Mouse (Mus musculus) midbrain, embryonic 14.5 days (tissue): Measurements from ENCODE around the gene Safb. TPM values are rescaled to one million over a fixed set of nuclear protein-coding genes. Genes with fewer than 3 reads are reported as not detected.

Experiments used
- ATAC-seq: fragments of 200-750 bp; cut with Nextera tagmentation; 2 replicates; pipeline ENCODE4 v1.8.0; 2017; ENCODE audit warnings: moderate number of reproducible peaks, moderate library complexity; ENCODE audit not compliant: low FRiP score, low TSS enrichment
- DNase-seq: peaks from one replicate; pipeline ENCODE4 v3.0.0-alpha.2; 2015
- H3K27ac ChIP-seq: fragments of 300-500 bp; sonication (generic); replicated peaks from 2 replicates; pipeline ENCODE4 v1.5.1; 2014; ENCODE audit warnings: mild to moderate bottlenecking, low read depth, low read length, moderate library complexity
- H3K27me3 ChIP-seq: fragments of 300-500 bp; sonication (generic); 2 replicates; pipeline ENCODE4 v1.6.1; 2014; ENCODE audit warnings: low read length, control low read depth, mixed read lengths; ENCODE audit not compliant: control insufficient read depth, insufficient read depth
- H3K36me3 ChIP-seq: fragments of 300-500 bp; sonication (generic); 2 replicates; pipeline ENCODE4 v1.6.1; 2014; ENCODE audit warnings: low read length, control low read depth; ENCODE audit not compliant: control insufficient read depth, insufficient read depth
- H3K4me1 ChIP-seq: fragments of 300-500 bp; sonication (generic); 2 replicates; pipeline ENCODE4 v1.6.1; 2014; ENCODE audit warnings: mild to moderate bottlenecking, antibody characterized with exemption, low read length, control low read depth; ENCODE audit not compliant: control insufficient read depth, insufficient read depth
- H3K4me2 ChIP-seq: fragments of 300-500 bp; sonication (generic); 2 replicates; pipeline ENCODE4 v1.6.1; 2014; ENCODE audit warnings: mild to moderate bottlenecking, low read length, moderate library complexity
- H3K4me3 ChIP-seq: fragments of 300-500 bp; sonication (generic); replicated peaks from 2 replicates; pipeline ENCODE4 v1.5.1; 2014; ENCODE audit warnings: low read depth, low read length
- H3K9ac ChIP-seq: fragments of 300-500 bp; sonication (generic); replicated peaks from 2 replicates; pipeline ENCODE4 v1.6.1; 2014; ENCODE audit warnings: mild to moderate bottlenecking, low read length, moderate library complexity
- H3K9me3 ChIP-seq: fragments of 300-500 bp; sonication (generic); 2 replicates; pipeline ENCODE4 v1.6.1; 2016; ENCODE audit warnings: low read length, control low read depth, mixed read lengths; ENCODE audit not compliant: control insufficient read depth
- WGBS: fragments of 180-500 bp; shearing (Covaris S2); extraction: QIAGEN DNeasy Blood & Tissue Kit; methylation state at CpG from one replicate; pipeline ENCODE4 v1.1.7; 2014; 5-methylcytosine and 5-hydroxymethylcytosine counted together
- polyA plus RNA-seq: library from polyadenylated mRNA; unstranded; fragments of >200 nt; fragmentation: Nextera tagmentation; extraction: Ambion mirVana; gene quantifications from 2 replicates; pipeline ENCODE4 v1.2.1, GENCODE M21; 2014

The Safb gene
- polyA plus RNA-seq, 1 experiment from 2014 or later: 89.6 TPM

DNA sequence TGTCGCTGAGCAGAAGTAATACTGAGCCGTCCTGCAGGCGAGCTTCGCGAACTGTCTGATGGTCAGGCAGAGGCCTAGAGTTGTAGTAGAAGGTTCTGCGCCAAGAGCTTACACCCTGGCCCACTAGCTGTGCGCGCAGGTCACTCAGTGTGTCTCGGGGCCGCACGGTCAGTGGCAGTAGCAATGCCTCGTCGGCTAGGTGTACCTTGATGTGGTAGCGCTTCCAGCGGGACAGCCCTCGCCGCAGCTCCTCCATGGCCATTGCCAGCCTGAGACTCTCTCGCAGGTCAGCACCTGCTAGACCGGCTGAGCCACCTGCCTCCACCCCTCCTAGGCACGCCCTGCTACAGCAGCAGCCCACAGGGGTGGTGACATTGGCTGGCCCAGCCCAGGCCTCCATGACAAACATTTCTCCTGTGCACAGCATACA, 30.5 kb upstream of the Safb start, which contains the start of gene Gm20219:
Gene Gm20219, minus strand, starts transcription at position 266 of the 430 bp plus-strand sequence.
- DNase-seq: no peak
- ATAC-seq: no peak
- H3K9me3 ChIP-seq: no peaks in the 10 kb centered on the region
- H3K4me2 ChIP-seq: no peak within 1 kb of the TSS
- peaks cover 19% of the 10 kb centered on the region for H3K4me1 ChIP-seq
- 77% methylated on average over 20 of the region's 20 CpGs for WGBS
- no peak within 1 kb of the TSS for H3K4me3 ChIP-seq
- H3K27me3 ChIP-seq: no peaks in the 10 kb centered on the region
- H3K36me3 ChIP-seq: no peaks in the 10 kb centered on the region
- no peak within 1 kb of the TSS for H3K9ac ChIP-seq
- peak within 1 kb of the TSS; percentile 93; the same call in 1 of the 2 replicates for H3K27ac ChIP-seq

DNA sequence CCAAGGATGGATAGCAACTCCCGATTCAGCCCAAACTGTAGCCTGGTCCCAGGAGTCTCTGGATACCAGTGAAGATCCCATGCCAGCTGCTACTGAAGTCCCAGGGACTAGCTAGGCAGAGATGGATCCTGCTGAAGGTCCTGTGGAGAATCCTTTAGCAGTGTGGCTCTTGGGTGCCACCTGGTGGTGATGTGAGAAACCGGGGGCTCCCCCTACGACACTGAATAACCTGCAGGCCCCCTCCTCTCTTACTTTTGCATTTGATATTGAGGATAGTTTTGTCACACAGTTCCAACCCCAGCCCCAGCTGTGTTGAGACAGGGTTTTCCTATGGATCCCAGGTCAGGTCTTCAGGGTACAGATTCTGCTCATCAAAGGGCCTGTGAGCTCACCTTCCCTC, 26.2 kb upstream of the Safb start:
- peaks cover 27% of the 10 kb centered on the region for H3K36me3 ChIP-seq
- H3K4me2 ChIP-seq: no peak overlapping the region
- no peak overlapping the region for H3K4me3 ChIP-seq
- H3K27ac ChIP-seq: peak overlapping the region; percentile 52; the same call in 1 of the 2 replicates
- H3K9ac ChIP-seq: no peak overlapping the region
- H3K27me3 ChIP-seq: no peaks in the 10 kb centered on the region
- ATAC-seq: peak; percentile 59
- DNase-seq: peak; percentile 86
- 18% methylated on average over 3 of the region's 3 CpGs for WGBS
- H3K4me1 ChIP-seq: no peaks in the 10 kb centered on the region
- H3K9me3 ChIP-seq: no peaks in the 10 kb centered on the region

DNA sequence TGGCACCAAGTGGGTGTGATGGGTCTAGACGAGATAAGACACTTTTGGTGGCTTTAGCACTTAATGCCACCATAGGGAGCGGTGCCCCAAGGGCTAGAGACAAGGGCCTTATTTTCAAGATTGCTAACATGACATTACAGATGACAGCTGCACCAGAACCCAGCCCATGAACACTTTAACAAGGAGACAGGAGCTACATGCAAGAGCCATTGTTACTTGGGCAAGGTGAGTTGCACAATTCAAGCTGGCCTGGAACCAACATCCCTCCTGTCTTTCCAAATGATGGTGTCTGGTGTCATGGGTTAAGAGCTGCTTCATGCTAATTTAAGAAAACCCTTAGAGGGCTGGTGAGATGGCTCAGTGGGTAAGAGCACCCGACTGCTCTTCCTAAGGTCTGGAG, 25.2 kb upstream of the Safb start:
- Histone ChIP-seq H3K4me3 (no peak overlapping the region), H3K4me2 (no peak overlapping the region), H3K27ac (no peak overlapping the region), H3K9ac (no peak overlapping the region), H3K36me3 (peaks cover 37% of the 10 kb centered on the region), H3K9me3 (no peaks in the 10 kb centered on the region), H3K4me1 (no peaks in the 10 kb centered on the region), H3K27me3 (no peaks in the 10 kb centered on the region)
- 75% methylated on average over 3 of the region's 3 CpGs for WGBS
- ATAC-seq (no peak), DNase-seq (no peak)

DNA sequence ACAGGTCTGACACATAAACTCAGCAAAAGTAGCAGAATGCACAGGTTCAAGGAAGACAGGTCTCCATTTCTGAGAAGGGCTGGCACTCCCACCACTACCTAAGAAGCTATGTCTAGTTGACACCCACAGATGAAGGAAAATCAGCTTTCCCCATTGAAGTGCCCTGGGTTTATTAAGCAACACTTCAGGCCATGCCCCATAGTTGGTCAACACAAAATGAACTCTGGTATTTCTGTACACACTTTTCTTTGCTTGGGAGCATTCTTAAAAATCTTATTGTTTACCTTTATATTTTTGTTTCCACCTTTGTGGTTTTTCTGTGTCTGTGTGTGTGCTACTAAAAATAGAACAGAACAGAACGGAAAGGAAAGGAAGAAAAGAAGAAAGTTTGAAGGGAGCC, 24.5 kb upstream of the Safb start:
- Histone ChIP-seq H3K9me3 (no peaks in the 10 kb centered on the region), H3K9ac (no peak overlapping the region), H3K36me3 (peaks cover 44% of the 10 kb centered on the region), H3K27me3 (no peaks in the 10 kb centered on the region), H3K4me1 (no peaks in the 10 kb centered on the region), H3K4me3 (no peak overlapping the region), H3K4me2 (no peak overlapping the region), H3K27ac (no peak overlapping the region)
- 92% methylated on average over 1 of the region's 1 CpGs for WGBS
- DNase-seq (no peak), ATAC-seq (no peak)

DNA sequence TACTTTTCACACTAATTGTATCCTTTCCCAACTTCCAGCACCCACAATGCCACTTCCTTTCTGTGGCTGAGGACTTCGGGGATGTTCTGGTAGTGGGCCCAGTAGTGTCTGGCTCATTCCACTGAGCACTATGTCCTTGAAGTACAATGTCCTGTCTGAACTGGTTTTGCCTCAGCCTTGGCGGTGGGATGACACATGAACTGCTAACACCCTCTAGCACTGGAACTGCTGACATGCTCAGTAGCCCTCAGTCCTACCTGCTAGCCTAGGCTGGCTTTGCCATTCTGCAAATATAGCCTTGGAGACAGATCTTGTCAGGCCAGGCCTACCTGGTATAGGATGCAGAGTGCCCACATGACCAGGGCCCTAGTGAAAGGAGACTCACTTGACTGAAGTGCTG, 22.8 kb upstream of the Safb start:
- Histone ChIP-seq H3K4me2 (no peak overlapping the region), H3K4me1 (no peaks in the 10 kb centered on the region), H3K27me3 (no peaks in the 10 kb centered on the region), H3K36me3 (peaks cover 61% of the 10 kb centered on the region), H3K9me3 (no peaks in the 10 kb centered on the region), H3K4me3 (no peak overlapping the region), H3K9ac (no peak overlapping the region), H3K27ac (no peak overlapping the region)
- WGBS: 91% methylated on average over 2 of the region's 2 CpGs
- ATAC-seq (no peak), DNase-seq (no peak)

DNA sequence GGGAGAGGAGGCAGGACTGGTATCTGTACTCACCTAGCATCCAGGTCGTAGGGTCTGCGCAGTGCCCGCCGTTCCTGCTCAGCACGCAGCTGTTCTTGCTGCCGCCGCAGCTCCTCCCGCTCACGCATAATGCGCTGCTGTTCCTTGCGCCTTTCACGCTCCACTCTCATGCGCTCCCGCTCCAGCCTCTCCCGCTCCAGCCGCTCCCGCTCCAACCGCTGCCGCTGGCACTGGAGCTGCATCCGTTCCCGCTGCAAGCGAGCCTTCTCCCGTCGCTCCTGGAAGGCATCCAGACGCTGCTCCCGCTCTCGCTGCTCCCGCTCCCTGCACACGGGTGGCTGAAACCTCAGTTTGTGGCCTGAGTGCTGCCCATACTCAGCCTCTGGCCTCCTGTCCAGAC, 18.3 kb upstream of the Safb start:
- Histone ChIP-seq H3K9ac (no peak overlapping the region), H3K9me3 (no peaks in the 10 kb centered on the region), H3K27me3 (no peaks in the 10 kb centered on the region), H3K4me1 (no peaks in the 10 kb centered on the region), H3K4me2 (no peak overlapping the region), H3K36me3 (peaks cover 100% of the 10 kb centered on the region), H3K4me3 (no peak overlapping the region), H3K27ac (no peak overlapping the region)
- 90% methylated on average over 29 of the region's 29 CpGs for WGBS
- ATAC-seq: no peak
- DNase-seq: no peak

DNA sequence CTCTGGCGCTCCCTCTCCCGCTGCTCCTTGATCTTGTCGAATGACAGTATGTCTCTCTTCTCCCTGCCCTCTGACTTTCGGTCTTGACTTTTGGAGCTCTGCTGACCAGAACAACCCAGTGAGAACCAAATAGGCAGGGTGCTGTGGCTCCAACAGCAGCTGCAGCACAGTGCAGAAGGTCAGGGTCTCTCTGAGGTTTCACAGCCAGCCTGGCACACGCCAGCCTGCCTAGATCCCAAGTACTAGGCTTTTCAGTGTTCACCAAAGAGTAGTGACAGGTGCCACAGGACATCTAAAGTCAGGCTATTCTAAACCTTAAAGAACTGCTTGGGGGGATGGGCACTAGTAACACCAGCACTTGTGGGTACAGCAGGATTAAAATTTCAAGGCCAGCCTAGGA, 17.7 kb upstream of the Safb start:
- Histone ChIP-seq H3K4me3 (no peak overlapping the region), H3K9ac (no peak overlapping the region), H3K27me3 (no peaks in the 10 kb centered on the region), H3K9me3 (no peaks in the 10 kb centered on the region), H3K27ac (no peak overlapping the region), H3K4me1 (no peaks in the 10 kb centered on the region), H3K4me2 (no peak overlapping the region), H3K36me3 (peaks cover 100% of the 10 kb centered on the region)
- DNase-seq (no peak), ATAC-seq (no peak)
- 90% methylated on average over 5 of the region's 5 CpGs for WGBS

DNA sequence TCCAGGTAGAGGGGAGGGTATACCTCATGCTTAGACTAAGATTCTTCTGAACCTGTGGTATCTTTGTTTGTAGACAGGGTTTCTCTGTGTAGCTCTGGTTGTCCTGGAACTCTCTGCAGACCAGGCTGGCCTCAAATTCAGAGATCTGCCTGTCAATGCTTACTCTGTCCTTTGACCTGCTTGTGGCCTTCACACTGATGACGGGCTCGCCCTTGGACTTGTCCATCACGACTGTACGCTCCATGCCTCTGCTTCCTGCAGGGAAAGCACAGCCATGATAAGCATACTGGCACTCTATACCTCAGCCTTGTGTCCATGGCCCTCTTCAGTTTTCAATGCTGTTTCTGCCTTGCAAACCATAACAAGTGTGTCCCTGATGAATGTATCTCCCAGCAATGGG, 17.3 kb upstream of the Safb start:
- Histone ChIP-seq H3K4me2 (no peak overlapping the region), H3K4me1 (no peaks in the 10 kb centered on the region), H3K9ac (no peak overlapping the region), H3K27me3 (no peaks in the 10 kb centered on the region), H3K36me3 (peaks cover 100% of the 10 kb centered on the region), H3K9me3 (no peaks in the 10 kb centered on the region), H3K27ac (no peak overlapping the region), H3K4me3 (no peak overlapping the region)
- ATAC-seq (no peak), DNase-seq (no peak)
- 98% methylated on average over 4 of the region's 4 CpGs for WGBS

DNA sequence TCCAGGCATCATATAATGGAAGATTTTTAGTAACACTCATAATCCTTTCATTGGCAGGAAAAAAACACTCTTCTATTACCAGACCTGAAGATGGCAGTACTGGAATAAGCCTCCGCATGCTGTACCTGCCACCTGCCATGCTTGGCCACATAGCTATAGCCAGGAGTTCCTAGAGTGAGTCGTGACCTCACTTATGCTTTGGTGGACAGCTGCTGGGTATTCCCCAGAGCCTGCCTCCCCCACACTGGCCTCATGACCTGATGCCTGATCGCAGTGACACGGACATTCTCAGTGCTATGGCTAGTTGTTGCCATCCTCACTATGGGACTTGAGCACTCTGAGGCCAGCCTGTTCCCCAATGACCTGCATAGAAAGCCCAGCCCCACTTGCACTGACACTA, 14.3 kb upstream of the Safb start:
- no peak for DNase-seq
- WGBS: 91% methylated on average over 4 of the region's 4 CpGs
- H3K9ac ChIP-seq: no peak overlapping the region
- no peak overlapping the region for H3K4me3 ChIP-seq
- H3K27me3 ChIP-seq: no peaks in the 10 kb centered on the region
- no peak overlapping the region for H3K4me2 ChIP-seq
- H3K9me3 ChIP-seq: no peaks in the 10 kb centered on the region
- no peak overlapping the region for H3K27ac ChIP-seq
- no peak for ATAC-seq
- no peaks in the 10 kb centered on the region for H3K4me1 ChIP-seq
- peaks cover 98% of the 10 kb centered on the region for H3K36me3 ChIP-seq
